Mouse (Mus musculus) adrenal gland, postnatal 25 days (tissue): Measurements from ENCODE around the gene Agk. TPM values are rescaled to one million over a fixed set of nuclear protein-coding genes. Genes with fewer than 3 reads are reported as not detected.

Experiments
- DNase-seq: peaks from one replicate; pipeline ENCODE4 v3.0.0; 2021; ENCODE audit warnings: mixed read lengths
- total RNA-seq: library from RNA; stranded (reverse); gene quantifications from 2 replicates; pipeline ENCODE4 v1.2.3, GENCODE M21; 2021

Gene Agk
- total RNA-seq, 1 experiment from 2014 or later, result 48.6 TPM

GRCm38 (mm10) chr6:40411085-40411484, 86.1 kb downstream of the Agk start:
- no peak for DNase-seq

- no peak for DNase-seq
Measured at GRCm38 (mm10) chr6:40413046-40413445, 88.1 kb downstream of the Agk start.

GRCm38 (mm10) chr6:40413565-40413964, 88.6 kb downstream of the Agk start:
- no peak for DNase-seq

DNA sequence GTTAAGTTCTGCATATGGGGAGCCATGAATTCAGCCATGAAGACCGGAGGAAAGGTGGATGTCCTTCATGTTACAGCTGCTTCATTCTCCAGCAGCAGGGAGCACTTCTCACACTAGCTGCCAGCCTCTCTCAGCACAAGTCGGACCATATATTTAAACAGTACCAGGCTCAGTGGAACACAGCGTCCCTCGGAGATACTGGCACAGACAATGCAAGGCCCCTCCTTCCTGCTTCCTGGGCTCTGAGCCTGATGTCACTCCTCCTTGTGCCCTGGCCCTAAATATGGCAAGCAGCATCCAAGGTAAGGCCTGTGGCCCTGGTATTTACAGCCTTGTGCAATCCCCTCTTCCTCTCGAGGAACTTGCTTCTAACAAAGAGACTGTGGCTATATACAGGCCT, 90.8 kb downstream of the Agk start:
- DNase-seq, result no peak

GRCm38 (mm10) chr6:40418386-40418785, 93.4 kb downstream of the Agk start:
- no peak for DNase-seq

GRCm38 (mm10) chr6:40421099-40421498, 96.1 kb downstream of the Agk start:
- DNase-seq, result no peak

- DNase-seq, result no peak
Measured at GRCm38 (mm10) chr6:40423013-40423412, 98.0 kb downstream of the Agk start.

- DNase-seq, result peak; percentile 18
Measured at GRCm38 (mm10) chr6:40423774-40424173, 98.8 kb downstream of the Agk start.

- no peak for DNase-seq
Measured at GRCm38 (mm10) chr6:40427441-40427840, 102.5 kb downstream of the Agk start.

DNA sequence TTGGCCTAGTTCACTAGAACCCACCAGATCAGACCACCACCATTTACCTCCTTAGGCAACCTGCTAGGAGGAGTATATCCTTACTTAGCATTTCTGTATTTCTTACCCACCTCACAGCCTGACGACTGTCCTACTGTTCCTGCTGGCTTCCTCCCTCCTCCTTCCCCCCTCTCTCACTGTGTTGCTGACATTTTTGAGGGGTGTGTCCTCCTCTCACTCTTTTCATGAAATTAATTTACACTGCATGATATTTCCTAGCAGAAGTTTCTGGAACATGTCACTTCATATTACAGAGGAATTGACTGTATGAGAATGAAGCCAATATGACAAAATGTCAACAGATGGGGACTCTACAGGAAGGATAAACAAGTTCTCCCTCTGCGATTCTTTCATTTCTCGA, 103.7 kb downstream of the Agk start:
- no peak for DNase-seq

DNA sequence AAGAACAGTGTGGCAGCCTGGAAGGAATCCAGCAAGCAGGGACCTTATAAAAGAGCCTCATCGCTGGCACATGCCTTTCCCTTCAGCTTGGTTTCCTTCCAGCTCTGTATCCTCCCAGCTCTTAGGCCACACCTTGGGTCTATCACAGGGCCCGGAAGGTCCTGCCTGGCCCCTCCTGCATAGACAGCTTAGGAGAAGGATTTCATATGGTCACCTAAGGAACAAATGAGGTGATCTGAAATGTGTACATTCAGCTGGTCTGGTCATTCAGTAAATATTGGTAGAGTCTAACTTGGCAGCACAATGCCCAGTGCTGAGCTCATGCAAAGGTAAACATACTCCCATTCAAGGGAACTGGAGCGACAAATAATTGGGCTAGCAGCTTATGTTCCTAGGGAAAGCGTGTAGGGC, 104.6 kb downstream of the Agk start:
- no peak for DNase-seq

DNA sequence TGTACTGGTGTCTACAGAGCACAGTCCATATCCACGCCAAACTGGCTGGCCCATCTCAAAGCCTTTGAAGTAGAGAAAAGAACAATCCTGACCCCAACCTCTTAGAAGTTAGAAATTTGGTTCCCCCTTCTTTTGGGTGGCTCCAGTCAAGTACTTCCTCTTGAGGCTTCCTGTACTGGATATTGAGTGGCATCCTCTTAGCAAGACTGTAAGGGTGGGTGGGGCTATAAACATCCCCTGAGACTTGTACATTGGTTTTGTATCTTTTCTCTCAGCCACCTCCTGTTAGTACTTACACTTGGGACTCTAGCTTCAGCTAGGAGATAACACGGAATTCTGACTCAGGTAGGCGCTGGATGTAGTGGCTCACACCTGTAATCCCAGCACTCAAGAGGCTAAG, 105.3 kb downstream of the Agk start:
- DNase-seq, result no peak

DNA sequence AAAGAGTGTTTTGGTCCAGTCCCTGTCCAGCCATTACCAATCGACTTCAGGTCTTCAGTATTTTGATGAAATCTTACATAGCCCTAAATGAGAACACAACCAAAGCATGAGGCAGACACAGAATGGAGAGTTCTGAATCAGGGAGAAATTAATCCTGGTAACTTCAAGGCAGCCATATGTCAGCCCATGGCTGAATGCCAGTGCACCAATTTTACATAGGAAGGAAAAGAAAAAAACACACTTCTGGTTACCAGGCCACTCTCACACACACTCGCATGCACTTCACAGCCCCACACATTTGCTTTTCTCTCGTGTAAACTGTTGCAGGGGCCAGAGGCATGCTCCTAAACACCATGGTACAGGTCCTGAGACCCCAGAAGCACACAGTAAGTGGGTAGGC, 105.9 kb downstream of the Agk start:
- DNase-seq, result no peak

DNA sequence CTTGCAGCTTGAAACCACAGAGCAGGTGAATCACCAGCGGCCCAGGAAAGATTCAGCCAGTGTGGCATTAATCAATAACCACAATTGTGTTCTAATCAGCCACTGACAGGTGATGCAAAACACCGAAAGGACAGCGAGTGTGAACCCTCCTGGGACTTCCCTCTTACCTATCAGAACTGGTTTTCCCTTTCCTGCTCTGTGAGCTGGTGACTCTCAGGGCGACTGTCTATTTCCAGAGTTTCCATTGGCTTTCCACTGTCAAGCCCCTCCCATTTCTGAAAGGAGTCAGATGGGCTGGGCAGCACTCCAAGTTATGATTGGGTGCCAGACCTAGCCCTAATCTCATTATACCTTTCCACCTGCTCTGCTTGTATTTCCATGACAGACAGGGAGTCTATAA, 106.4 kb downstream of the Agk start:
- DNase-seq, result peak; percentile 18

- DNase-seq, result no peak
Measured at GRCm38 (mm10) chr6:40431812-40432211, 106.8 kb downstream of the Agk start.

DNA sequence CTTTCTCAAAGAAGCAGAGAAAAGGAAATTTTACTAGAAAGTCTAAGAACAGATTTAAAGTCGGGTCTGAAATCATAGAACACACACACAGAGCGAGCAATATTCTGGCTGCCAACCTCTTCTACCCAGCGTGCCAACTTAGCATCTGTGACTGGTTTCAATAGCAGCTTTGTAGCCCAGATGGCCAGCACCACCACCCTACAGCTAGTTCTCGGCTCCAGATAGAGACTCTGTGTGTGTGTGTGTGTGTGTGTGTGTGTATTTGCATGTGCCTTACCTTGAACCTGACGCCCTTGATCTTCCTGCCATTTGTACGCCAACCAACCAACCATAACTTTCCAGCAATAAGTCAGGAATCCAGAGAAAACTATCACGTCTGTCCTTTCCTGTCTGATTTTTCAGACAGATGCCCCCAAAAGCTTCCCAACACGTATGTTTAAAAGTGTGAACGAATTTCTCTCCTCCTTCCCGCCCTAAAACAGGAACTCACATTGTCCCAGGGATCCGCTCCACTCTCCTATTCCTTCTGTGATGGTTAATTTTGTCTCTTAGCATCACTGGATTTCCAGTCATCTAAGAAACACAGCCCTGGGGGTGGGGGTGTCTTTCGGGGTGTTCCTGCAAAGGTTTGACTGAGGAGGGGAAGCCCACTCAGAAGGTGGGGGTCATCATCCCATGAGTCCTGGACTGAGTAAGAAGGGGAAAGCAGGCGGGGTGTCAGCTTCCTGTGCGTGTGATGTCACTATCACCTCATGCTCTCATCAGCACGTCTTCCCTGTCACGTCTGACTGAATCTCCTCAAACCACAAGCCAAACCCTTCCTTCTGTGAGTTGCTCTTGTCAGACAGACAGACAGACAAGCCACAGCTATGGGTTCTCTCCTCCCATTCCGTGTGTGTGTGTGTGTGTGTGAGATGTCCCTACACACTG, 107.6 kb downstream of the Agk start:
- no peak for DNase-seq

DNA sequence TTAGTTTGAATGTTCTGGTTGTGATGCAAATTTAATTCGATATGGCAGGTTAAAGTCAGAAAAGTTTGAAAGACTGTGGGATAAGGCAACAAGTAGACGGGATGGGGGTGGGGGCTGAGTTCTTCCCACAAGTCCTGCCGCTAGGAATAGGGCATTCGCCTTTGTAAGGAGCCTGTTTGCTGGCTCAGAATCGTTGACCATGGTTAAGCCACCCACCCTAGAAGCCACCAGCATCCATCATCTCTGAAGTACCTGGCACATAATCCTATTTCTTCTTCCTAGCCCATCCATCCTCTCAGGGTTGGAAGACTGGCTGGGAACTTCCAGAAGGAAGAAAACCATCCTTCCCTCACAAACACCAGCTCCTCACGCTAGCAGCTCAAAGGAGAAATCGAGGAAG, 109.7 kb downstream of the Agk start:
- DNase-seq, result no peak

- DNase-seq, result peak; percentile 65
Measured at GRCm38 (mm10) chr6:40435151-40436046, 110.4 kb downstream of the Agk start.

GRCm38 (mm10) chr6:40436047-40436483, 111.1 kb downstream of the Agk start, which contains the start of gene E330009J07Rik:
E330009J07Rik (minus strand) TSS chr6:40436135.
- DNase-seq, result peak; percentile 90

- no peak for DNase-seq
Measured at GRCm38 (mm10) chr6:40438936-40439335, 114.0 kb downstream of the Agk start, which contains the start of gene Wee2. Wee2 (plus strand) TSS chr6:40439088.

GRCm38 (mm10) chr6:40439731-40440130, 114.8 kb downstream of the Agk start:
- DNase-seq, result no peak

- no peak for DNase-seq
Measured at GRCm38 (mm10) chr6:40441276-40441675, 116.3 kb downstream of the Agk start.

DNA sequence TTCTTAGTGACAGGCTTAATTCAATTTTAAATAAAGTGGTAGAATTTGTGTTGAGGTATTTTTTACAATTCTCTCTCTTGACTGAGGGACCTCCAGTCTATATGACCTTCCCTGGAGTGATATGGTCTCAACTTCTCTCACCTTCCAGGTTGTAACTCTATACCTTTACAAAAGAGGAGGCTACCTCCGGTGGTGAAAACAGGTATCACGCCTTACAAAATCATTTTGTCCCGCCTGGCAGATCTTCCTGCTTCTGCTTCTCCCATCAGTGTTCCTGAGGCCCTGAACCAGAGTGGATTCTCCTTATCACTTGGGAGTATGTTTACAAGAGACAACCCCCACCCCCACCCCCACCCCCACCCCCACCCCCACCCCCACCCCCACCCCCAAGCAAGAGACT, 116.8 kb downstream of the Agk start:
- DNase-seq, result no peak
